Comparison of ENCODE assay signal across 25 mouse cellular contexts in the genomic region with DNA sequence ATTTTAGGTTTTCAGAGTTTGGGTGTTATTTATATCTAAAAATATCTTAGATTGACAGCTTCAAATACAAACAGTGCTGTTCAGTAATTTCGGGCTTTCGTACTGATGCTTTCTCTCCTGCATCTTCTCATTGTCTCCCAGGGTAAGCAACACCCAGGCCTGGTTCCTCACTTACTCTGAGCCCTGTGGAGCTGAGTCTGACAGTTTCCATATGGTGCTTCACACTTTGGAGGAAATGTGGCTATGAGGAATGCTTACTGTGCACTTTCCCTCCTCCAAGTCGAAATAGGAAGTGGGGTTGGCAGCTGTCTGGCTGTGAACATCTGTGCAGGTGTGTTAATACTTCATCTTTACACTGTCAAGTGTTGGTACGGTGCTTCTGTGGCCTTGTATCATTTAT.
DNase-seq lines count a peak whose midpoint lies in the region; ATAC-seq and TF ChIP-seq lines count a peak whose summit lies in the region.
"Had no signal": no experiment of that assay in that cellular context is flagged by ENCODE, and none has a peak within 500 bp of the region (broad histone marks: within the 10 kb centered on the region; RNA-seq: fewer than 3 reads in every experiment).

No protein-coding gene starts in this region.

- no peaks in the 10 kb centered on the region for H3K9me3 ChIP-seq in forebrain, embryonic 13.5 days (replicated peaks)
- no peaks in the 10 kb centered on the region for H3K9me3 ChIP-seq in forebrain, embryonic 10.5 days
- no peaks in the 10 kb centered on the region for H3K9me3 ChIP-seq in limb, embryonic 11.5 days (ENCODE audit: control insufficient read depth, low read length)
- H3K9me3 ChIP-seq in limb, embryonic 10.5 days (replicated peaks) = no peaks in the 10 kb centered on the region
- H3K9me3 ChIP-seq in liver, embryonic 12.5 days (replicated peaks) = no peaks in the 10 kb centered on the region
- H3K9me3 ChIP-seq: heart, embryonic 10.5 days; heart, embryonic 15.5 days; liver, embryonic 13.5 days; neural tube, embryonic 13.5 days had no signal

- H3K27me3 ChIP-seq in forebrain, embryonic 13.5 days = no peaks in the 10 kb centered on the region
- H3K27me3 ChIP-seq in forebrain, embryonic 10.5 days (ENCODE audit: poor library complexity, severe bottlenecking) = no peaks in the 10 kb centered on the region
- H3K27me3 ChIP-seq in limb, embryonic 11.5 days (ENCODE audit: control insufficient read depth, insufficient read depth, low read length) = no peaks in the 10 kb centered on the region
- no peaks in the 10 kb centered on the region for H3K27me3 ChIP-seq in limb, embryonic 10.5 days (ENCODE audit: low read depth, poor library complexity, severe bottlenecking)
- H3K27me3 ChIP-seq in liver, embryonic 12.5 days (replicated peaks) = no peaks in the 10 kb centered on the region
- H3K27me3 ChIP-seq: heart, embryonic 15.5 days; liver, embryonic 13.5 days; neural tube, embryonic 13.5 days; Patski had no signal

- TF ChIP-seq CTCF in brain, embryonic 14.5 days (IDR thresholded peaks at IDR 0.05; ENCODE audit: borderline replicate concordance, extremely low read depth, insufficient read depth, insufficient read length) = no peak

- H3K9ac ChIP-seq in forebrain, embryonic 13.5 days = no peak overlapping the region
- no peak overlapping the region for H3K9ac ChIP-seq in limb, embryonic 11.5 days (ENCODE audit: low read length)
- no peak overlapping the region for H3K9ac ChIP-seq in liver, embryonic 12.5 days
- H3K9ac ChIP-seq: heart, embryonic 15.5 days; liver, embryonic 13.5 days; neural tube, embryonic 13.5 days had no signal

- H3K4me1 ChIP-seq in forebrain, embryonic 13.5 days = peaks cover 10% of the 10 kb centered on the region
- H3K4me1 ChIP-seq in forebrain, embryonic 10.5 days = peaks cover 4% of the 10 kb centered on the region
- no peaks in the 10 kb centered on the region for H3K4me1 ChIP-seq in limb, embryonic 11.5 days (ENCODE audit: control insufficient read depth, insufficient read depth, low read length)
- H3K4me1 ChIP-seq in limb, embryonic 10.5 days = 0 out of 2 replicates have a peak, but pooled peaks cover 2% of the 10 kb centered on the region
- H3K4me1 ChIP-seq in liver, embryonic 12.5 days = no peaks in the 10 kb centered on the region
- H3K4me1 ChIP-seq: heart, embryonic 10.5 days; heart, embryonic 15.5 days; liver, embryonic 13.5 days had no signal

- ATAC-seq in forebrain, embryonic 13.5 days = peak; percentile 53; the same call in 1 of the 2 replicates
- no peak for ATAC-seq in limb, embryonic 11.5 days (ENCODE audit: insufficient number of reproducible peaks, low FRiP score, low TSS enrichment, low read depth)
- no peak for ATAC-seq in liver, embryonic 12.5 days
- ATAC-seq: intestine, embryonic 16.5 days; midbrain, embryonic 16.5 days; Patski had no signal

- no peak overlapping the region for H3K4me3 ChIP-seq in forebrain, embryonic 13.5 days
- no peak overlapping the region for H3K4me3 ChIP-seq in forebrain, embryonic 10.5 days
- H3K4me3 ChIP-seq in limb, embryonic 11.5 days (ENCODE audit: low read depth, low read length) = no peak overlapping the region
- H3K4me3 ChIP-seq in limb, embryonic 10.5 days = no peak overlapping the region
- no peak overlapping the region for H3K4me3 ChIP-seq in liver, embryonic 12.5 days
- H3K4me3 ChIP-seq: heart, embryonic 10.5 days; heart, embryonic 15.5 days; liver, embryonic 13.5 days; myocyte; neural tube, embryonic 13.5 days had no signal

- H3K27ac ChIP-seq in forebrain, embryonic 13.5 days = no peak overlapping the region
- H3K27ac ChIP-seq in forebrain, embryonic 10.5 days = no peak overlapping the region
- no peak overlapping the region for H3K27ac ChIP-seq in limb, embryonic 11.5 days (replicated peaks; ENCODE audit: low read depth, low read length)
- H3K27ac ChIP-seq in limb, embryonic 10.5 days = no peak overlapping the region
- no peak overlapping the region for H3K27ac ChIP-seq in liver, embryonic 12.5 days
- H3K27ac ChIP-seq: heart, embryonic 10.5 days; heart, embryonic 15.5 days; liver, embryonic 13.5 days; neural tube, embryonic 13.5 days had no signal

- no peak overlapping the region for H3K4me2 ChIP-seq in forebrain, embryonic 13.5 days
- H3K4me2 ChIP-seq in limb, embryonic 11.5 days (ENCODE audit: low read depth, severe bottlenecking) = no peak overlapping the region
- H3K4me2 ChIP-seq in liver, embryonic 12.5 days = no peak overlapping the region
- H3K4me2 ChIP-seq: heart, embryonic 15.5 days; liver, embryonic 13.5 days; midbrain, embryonic 11.5 days; neural tube, embryonic 13.5 days had no signal

- TF ChIP-seq POLR2A in brain, embryonic 14.5 days (IDR thresholded peaks at IDR 0.05; ENCODE audit: borderline replicate concordance, extremely low read depth, insufficient read depth, insufficient read length, poor library complexity, severe bottlenecking) = no peak

- H3K36me3 ChIP-seq in forebrain, embryonic 13.5 days (ENCODE audit: poor library complexity, severe bottlenecking) = no peaks in the 10 kb centered on the region
- no peaks in the 10 kb centered on the region for H3K36me3 ChIP-seq in forebrain, embryonic 10.5 days (replicated peaks)
- no peaks in the 10 kb centered on the region for H3K36me3 ChIP-seq in limb, embryonic 11.5 days (ENCODE audit: control insufficient read depth, insufficient read depth, low read length)
- no peaks in the 10 kb centered on the region for H3K36me3 ChIP-seq in limb, embryonic 10.5 days
- no peaks in the 10 kb centered on the region for H3K36me3 ChIP-seq in liver, embryonic 12.5 days
- H3K36me3 ChIP-seq: heart, embryonic 10.5 days; heart, embryonic 15.5 days; liver, embryonic 13.5 days; neural tube, embryonic 13.5 days had no signal

- 78% methylated on average over 4 of the region's 4 CpGs for WGBS in forebrain, embryonic 13.5 days
- 89% methylated on average over 4 of the region's 4 CpGs for WGBS in forebrain, embryonic 10.5 days
- WGBS in limb, embryonic 11.5 days = 75% methylated on average over 4 of the region's 4 CpGs
- WGBS in limb, embryonic 10.5 days = 80% methylated on average over 4 of the region's 4 CpGs
- WGBS in liver, embryonic 12.5 days (ENCODE audit: insufficient replicate concordance) = 63% methylated on average over 4 of the region's 4 CpGs

- no peak for DNase-seq in forebrain, embryonic 10.5 days (ENCODE audit: extremely low spot score, low spot score)
- DNase-seq in limb, embryonic 11.5 days (ENCODE audit: low spot score) = peak; percentile 27
- DNase-seq in limb, embryonic 10.5 days (ENCODE audit: low spot score) = no peak
- DNase-seq in brain, embryonic 14.5 days (ENCODE audit: low read depth) = peak; percentile 56
- DNase-seq in mesoderm, embryonic 11.5 days (ENCODE audit: low read depth, low spot score) = peak; percentile 23
- DNase-seq: adrenal gland, postnatal 10 days; cerebellum, adult 11-12 months; cerebellum, adult 9-11 months; gastrocnemius, postnatal 25 days; heart, adult 11 months; kidney, postnatal 14 days; layer of hippocampus, adult 9-11 months; liver, embryonic 13.5 days; lung, adult 2 months; lung, postnatal 14 days had no signal

Comparison
In these comparisons a context has a peak if more than half of its experiments do, and no peak if none do; other contexts are left out.
1. DNase-seq: peak in limb, embryonic 11.5 days (single experiment), brain, embryonic 14.5 days (single experiment) and mesoderm, embryonic 11.5 days (single experiment); none in forebrain, embryonic 10.5 days (single experiment) and limb, embryonic 10.5 days (single experiment).